Mouse (Mus musculus) stomach, postnatal 0 days (tissue): ENCODE results near the gene Kdm2b. TPM values are rescaled to one million over a fixed set of nuclear protein-coding genes. Genes with fewer than 3 reads are reported as not detected.

Experiments
- ATAC-seq: fragments of 200-750 bp; cut with Nextera tagmentation; 2 replicates; pipeline ENCODE4 v1.8.0; 2017; ENCODE audit not compliant: low FRiP score, low TSS enrichment
- DNase-seq: peaks from one replicate; pipeline ENCODE4 v3.0.0-alpha.2; 2016; ENCODE audit warnings: low spot score
- H3K27ac ChIP-seq: fragments of 300-500 bp; sonication (generic); replicated peaks from 2 replicates; pipeline ENCODE4 v1.5.1; 2014; ENCODE audit warnings: mild to moderate bottlenecking, control low read depth
- H3K27me3 ChIP-seq: fragments of 300-500 bp; sonication (generic); 2 replicates; pipeline ENCODE4 v1.6.1; 2014; ENCODE audit warnings: low read length; ENCODE audit not compliant: control insufficient read depth, insufficient read depth
- H3K36me3 ChIP-seq: fragments of 300-500 bp; sonication (generic); 2 replicates; pipeline ENCODE4 v1.6.1; 2014; ENCODE audit warnings: low read length, mixed read lengths; ENCODE audit not compliant: control insufficient read depth, insufficient read depth
- H3K4me1 ChIP-seq: fragments of 300-500 bp; sonication (generic); replicated peaks from 2 replicates; pipeline ENCODE4 v1.6.1; 2014; ENCODE audit warnings: antibody characterized with exemption; ENCODE audit not compliant: control insufficient read depth, insufficient read depth
- H3K4me2 ChIP-seq: fragments of 300-500 bp; sonication (generic); replicated peaks from 2 replicates; pipeline ENCODE4 v1.6.1; 2014; ENCODE audit warnings: low read depth, mild to moderate bottlenecking, control low read depth, moderate library complexity
- H3K4me3 ChIP-seq: fragments of 300-500 bp; sonication (generic); 2 replicates; pipeline ENCODE4 v1.5.1; 2014; ENCODE audit warnings: low read depth, low read length, control low read depth
- H3K9ac ChIP-seq: fragments of 300-500 bp; sonication (generic); 2 replicates; pipeline ENCODE4 v1.6.1; 2014; ENCODE audit warnings: mild to moderate bottlenecking, low read length, control low read depth, mixed read lengths
- H3K9me3 ChIP-seq: fragments of 300-500 bp; sonication (generic); 2 replicates; pipeline ENCODE4 v1.6.1; 2016; ENCODE audit warnings: low read length; ENCODE audit not compliant: control insufficient read depth
- CTCF ChIP-seq: IDR thresholded peaks from 2 replicates; pipeline ENCODE4 v1.5.1; 2016; ENCODE audit warnings: antibody characterized with exemption, low read depth, mild to moderate bottlenecking, moderate library complexity
- EP300 ChIP-seq: optimal IDR thresholded peaks from 2 replicates; pipeline ENCODE3; 2016; ENCODE audit warnings: antibody characterized with exemption
- WGBS: fragments of 180-500 bp; shearing (Covaris S2); extraction: QIAGEN DNeasy Blood & Tissue Kit; methylation state at CpG from one replicate; pipeline ENCODE4 v1.1.7; 2014; 5-methylcytosine and 5-hydroxymethylcytosine counted together
- polyA plus RNA-seq: library from polyadenylated mRNA; unstranded; fragments of >200 nt; fragmentation: Nextera tagmentation; extraction: Ambion mirVana; gene quantifications from 2 replicates; pipeline ENCODE4 v1.2.1, GENCODE M21; 2015

Gene Kdm2b
- polyA plus RNA-seq, 1 experiment from 2014 or later: 15.5 TPM

DNA sequence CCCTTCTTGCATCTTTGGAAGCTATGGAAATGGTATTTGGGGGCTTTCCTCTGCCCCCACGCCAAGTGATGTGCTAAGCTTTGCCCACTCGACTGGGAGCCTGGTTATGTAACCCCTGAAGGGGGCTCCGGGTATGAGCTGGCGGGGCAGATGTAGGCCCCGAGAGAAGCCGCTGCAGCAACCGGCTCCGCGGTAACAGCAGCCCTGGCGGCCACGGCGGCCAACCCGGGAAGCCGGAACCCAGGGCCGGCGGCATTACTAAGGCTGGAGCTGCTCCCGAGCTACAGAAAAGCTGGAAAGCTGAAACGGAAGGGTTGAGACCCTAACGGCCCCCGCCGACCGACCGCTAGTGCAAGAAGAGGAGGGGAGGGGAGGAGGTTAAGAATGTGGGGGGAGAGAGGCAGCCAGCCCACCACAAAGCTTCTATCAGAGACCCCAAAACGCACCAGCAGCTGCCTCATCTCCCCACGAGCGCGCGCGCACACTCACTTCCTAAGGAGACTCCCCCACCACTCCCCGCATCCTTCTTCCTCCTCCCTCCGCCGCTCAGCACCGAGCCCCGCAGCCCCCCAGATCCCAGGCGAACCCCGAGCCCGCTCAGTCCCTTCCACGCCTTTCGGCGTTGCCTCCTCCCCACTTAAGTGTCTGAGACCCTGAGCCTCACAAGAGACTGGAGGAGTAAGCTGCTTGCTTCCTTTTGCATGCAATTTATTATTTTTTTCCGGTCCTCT lies 1.4 kb downstream of the Kdm2b start:
- H3K36me3 ChIP-seq: no peaks in the 10 kb centered on the region
- H3K4me1 ChIP-seq: peaks cover 4% of the 10 kb centered on the region; the same call in 1 of the 2 replicates
- H3K9ac ChIP-seq: peak overlapping the region; percentile 63
- peak overlapping the region; percentile 65 for H3K4me3 ChIP-seq
- DNase-seq: peak; percentile 67
- no peaks in the 10 kb centered on the region for H3K9me3 ChIP-seq
- peak; percentile 16; the same call in 1 of the 2 replicates for ATAC-seq
- H3K27ac ChIP-seq: peak overlapping the region; percentile 56
- no peaks in the 10 kb centered on the region for H3K27me3 ChIP-seq
- TF ChIP-seq CTCF (no peak), EP300 (no peak)
- peak overlapping the region; percentile 93 for H3K4me2 ChIP-seq
- WGBS: 0% methylated on average over 39 of the region's 41 CpGs

GRCm38 (mm10) chr5:122987211-122988020 lies 2.2 kb downstream of the Kdm2b start:
- TF ChIP-seq EP300 (no peak), CTCF (no peak)
- peak; percentile 43 for DNase-seq
- Histone ChIP-seq H3K4me2 (peak overlapping the region; percentile 93), H3K9me3 (no peaks in the 10 kb centered on the region), H3K27ac (no peak overlapping the region), H3K36me3 (no peaks in the 10 kb centered on the region), H3K9ac (peak overlapping the region; percentile 63), H3K4me3 (peak overlapping the region; percentile 65), H3K27me3 (no peaks in the 10 kb centered on the region), H3K4me1 (peaks cover 4% of the 10 kb centered on the region; the same call in 1 of the 2 replicates)
- 9% methylated on average over 39 of the region's 39 CpGs for WGBS
- 0 out of 2 replicates have a peak, but pooled peaks have one; percentile 5 for ATAC-seq

DNA sequence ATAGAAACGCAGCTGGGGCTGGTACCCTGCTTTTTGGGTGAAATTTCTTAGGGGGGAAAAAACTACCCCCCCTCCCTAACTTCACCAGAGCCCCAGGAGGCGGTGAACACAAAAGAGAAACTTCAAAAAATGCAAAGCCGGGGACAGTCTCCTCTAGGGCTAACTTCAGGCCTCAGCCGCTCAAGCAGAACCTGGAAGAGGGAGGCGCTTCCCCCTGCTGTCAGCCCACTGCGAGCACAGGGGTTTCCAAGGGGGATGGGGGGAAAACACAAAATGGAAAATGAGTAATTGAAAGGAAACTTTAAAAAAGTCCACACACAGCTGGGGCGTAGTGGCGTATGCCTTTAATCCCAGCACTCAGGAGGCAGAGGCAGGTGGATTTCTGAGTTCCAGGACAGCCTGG lies 3.5 kb downstream of the Kdm2b start:
- ATAC-seq (no peak), DNase-seq (no peak)
- 65% methylated on average over 8 of the region's 8 CpGs for WGBS
- Histone ChIP-seq H3K27ac (peak overlapping the region; percentile 58), H3K27me3 (no peaks in the 10 kb centered on the region), H3K4me2 (no peak overlapping the region), H3K9me3 (no peaks in the 10 kb centered on the region), H3K4me3 (no peak overlapping the region), H3K36me3 (no peaks in the 10 kb centered on the region), H3K9ac (0 out of 2 replicates have a peak overlapping the region, but pooled peaks have one; percentile 23), H3K4me1 (peaks cover 4% of the 10 kb centered on the region; the same call in 1 of the 2 replicates)
- TF ChIP-seq CTCF (peak; percentile 26; the same call in 1 of the 2 replicates), EP300 (no peak)

GRCm38 (mm10) chr5:122985276-122985675 lies 4.3 kb downstream of the Kdm2b start:
- Histone ChIP-seq H3K36me3 (no peaks in the 10 kb centered on the region), H3K4me1 (peaks cover 4% of the 10 kb centered on the region; the same call in 1 of the 2 replicates), H3K4me3 (no peak overlapping the region), H3K27ac (peak overlapping the region; percentile 77), H3K4me2 (no peak overlapping the region), H3K9me3 (no peaks in the 10 kb centered on the region), H3K9ac (no peak overlapping the region), H3K27me3 (no peaks in the 10 kb centered on the region)
- DNase-seq (no peak), ATAC-seq (no peak)
- TF ChIP-seq EP300 (no peak), CTCF (no peak)
- 82% methylated on average over 3 of the region's 3 CpGs for WGBS

DNA sequence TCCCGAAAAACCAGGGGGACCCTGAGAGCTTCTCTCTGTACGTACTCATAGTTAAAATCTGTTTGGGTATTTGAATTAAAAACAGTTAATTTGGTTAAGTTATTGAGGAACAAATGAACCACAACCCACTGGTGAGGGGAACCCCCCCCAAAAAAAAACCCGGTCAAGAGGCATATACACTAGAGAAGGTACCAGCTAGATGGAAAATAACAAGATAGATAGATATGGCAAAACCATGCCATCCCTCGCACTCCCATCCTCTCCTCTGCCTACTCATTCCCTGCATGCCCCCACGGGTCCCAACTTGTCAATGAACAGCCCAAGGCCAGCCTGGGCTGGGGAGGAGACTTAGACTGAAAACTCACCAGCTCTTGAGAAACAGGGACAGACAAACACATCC lies 5.1 kb downstream of the Kdm2b start:
- TF ChIP-seq EP300 (no peak), CTCF (no peak)
- H3K9me3 ChIP-seq: no peaks in the 10 kb centered on the region
- no peak overlapping the region for H3K27ac ChIP-seq
- 91% methylated on average over 5 of the region's 5 CpGs for WGBS
- H3K4me1 ChIP-seq: peaks cover 4% of the 10 kb centered on the region; the same call in 1 of the 2 replicates
- ATAC-seq (no peak), DNase-seq (no peak)
- H3K4me3 ChIP-seq: no peak overlapping the region
- H3K9ac ChIP-seq: no peak overlapping the region
- no peak overlapping the region for H3K4me2 ChIP-seq
- H3K27me3 ChIP-seq: no peaks in the 10 kb centered on the region
- H3K36me3 ChIP-seq: no peaks in the 10 kb centered on the region
